Mouse (Mus musculus) kidney, adult 2 months (tissue): ENCODE measurements at regions not wholly inside any gene's neighbourhood (a gene's known extent, or its start where the extent isn't known, plus 50 kb on each side); places are given as distances from the start of the nearest gene placed in this dataset.

Experiments used
- CTCF ChIP-seq: fragments of 200-500 bp; conservative IDR thresholded peaks from 2 replicates; pipeline ENCODE4 v1.5.1; 2011; ENCODE audit warnings: low read depth, mild to moderate bottlenecking, control low read depth, low read length, moderate library complexity, mixed read lengths; ENCODE audit not compliant: insufficient read depth, insufficient read length
- POLR2A ChIP-seq: fragments of 200-500 bp; IDR thresholded peaks from one replicate; pipeline ENCODE4 v1.6.1; 2011; ENCODE audit warnings: low read depth, low read length, control low read depth

DNA sequence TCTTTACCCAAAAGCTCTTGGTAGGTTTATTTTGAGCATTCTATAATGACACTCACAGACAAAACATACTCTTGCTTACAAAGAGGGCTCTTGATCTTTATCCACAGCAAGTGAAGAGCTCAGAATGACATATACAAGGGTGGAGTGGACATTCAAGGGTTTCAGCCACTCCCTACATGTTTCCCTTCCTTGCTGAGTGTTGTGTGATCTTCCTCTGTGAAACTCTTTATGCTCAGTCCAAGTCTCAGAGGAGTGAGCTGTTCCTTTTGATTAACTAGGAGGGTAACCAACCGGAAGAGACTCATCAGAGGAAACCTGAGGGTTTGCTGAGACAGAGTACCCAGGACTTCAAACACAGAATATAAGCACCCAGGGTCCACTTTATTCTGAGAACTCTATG lies 77.5 kb upstream of the Cacna2d1 start:
- TF ChIP-seq CTCF = no peak
- TF ChIP-seq POLR2A = no peak
